Mouse (Mus musculus) G1E-ER4 (cell line): Measurements from ENCODE around the gene Mprip. TPM values are rescaled to one million over a fixed set of nuclear protein-coding genes. Genes with fewer than 3 reads are reported as not detected.

Experiments
- GATA1 ChIP-seq: IDR thresholded peaks from one replicate; pipeline ENCODE4 v1.8.0; 2012; ENCODE audit warnings: low read length, inconsistent platforms
- polyA plus RNA-seq: library from polyadenylated mRNA; stranded (reverse); fragments of >175 nt; gene quantifications from 2 replicates; pipeline ENCODE4 v1.2.3, GENCODE M21; 2012

The Mprip gene
- 48.1 and 53.1 TPM in 2 replicates for polyA plus RNA-seq

DNA sequence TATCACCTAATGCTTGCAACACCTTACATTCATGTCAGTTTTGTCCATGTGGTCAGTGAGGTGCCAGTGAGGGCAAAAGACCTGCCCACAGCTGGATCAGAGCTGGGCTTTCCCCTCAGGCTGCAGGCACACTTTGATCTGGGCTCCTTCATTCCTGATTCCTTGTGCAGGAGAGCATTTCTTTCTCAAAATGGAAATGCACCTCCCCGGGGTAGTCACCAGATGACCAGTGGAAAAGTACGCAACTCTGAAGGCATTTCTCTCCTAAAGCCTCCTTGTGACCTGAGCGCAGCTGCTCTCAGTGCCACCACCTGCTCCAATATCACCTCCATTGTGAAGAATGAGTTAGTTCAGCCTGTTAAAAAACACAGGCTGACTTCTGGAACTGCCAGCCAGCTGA is at the start of gene Mprip:
Gene Mprip (plus strand): TSS at position 301 of the 400 bp plus-strand sequence.
- no peak for TF ChIP-seq GATA1

DNA sequence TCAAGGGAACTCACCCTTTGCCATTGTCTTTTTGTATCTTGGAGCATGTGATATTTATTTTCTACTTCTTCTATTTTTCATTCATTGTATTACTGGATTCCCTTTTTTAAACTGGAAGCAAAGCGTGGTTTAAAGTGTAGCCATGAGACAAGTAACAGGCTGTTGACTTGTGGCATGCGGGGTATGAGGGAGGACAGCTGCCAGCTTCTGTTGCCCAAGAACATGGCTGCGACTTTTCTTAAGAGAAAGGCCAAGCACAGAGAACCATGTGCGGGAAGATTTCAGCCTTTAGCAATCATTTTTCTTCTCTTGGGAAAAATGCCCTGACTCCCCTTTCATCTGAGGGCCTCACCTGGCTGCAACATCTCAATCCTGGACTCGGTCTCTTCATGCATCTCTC is 49.5 kb upstream of the Mprip start:
- no peak for TF ChIP-seq GATA1

DNA sequence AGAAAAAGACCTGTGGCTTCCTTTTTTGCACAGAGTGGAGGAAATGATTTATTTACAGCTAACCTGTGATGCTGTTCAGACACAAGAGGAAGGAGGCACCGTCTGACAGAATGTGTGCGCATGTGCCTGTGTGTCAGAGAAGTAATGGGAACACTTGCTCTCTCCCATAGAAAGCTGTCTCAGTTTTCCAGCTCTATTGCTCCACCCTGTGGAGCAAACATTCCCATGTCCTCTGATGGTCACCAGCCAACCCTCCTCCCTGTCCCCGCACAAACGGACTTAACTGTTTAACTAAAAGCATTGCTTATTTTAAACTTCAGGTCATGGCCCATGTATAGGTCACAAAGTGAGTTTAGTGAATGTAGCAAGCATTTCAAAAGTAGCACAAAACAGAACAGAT is 47.0 kb upstream of the Mprip start:
- no peak for TF ChIP-seq GATA1

DNA sequence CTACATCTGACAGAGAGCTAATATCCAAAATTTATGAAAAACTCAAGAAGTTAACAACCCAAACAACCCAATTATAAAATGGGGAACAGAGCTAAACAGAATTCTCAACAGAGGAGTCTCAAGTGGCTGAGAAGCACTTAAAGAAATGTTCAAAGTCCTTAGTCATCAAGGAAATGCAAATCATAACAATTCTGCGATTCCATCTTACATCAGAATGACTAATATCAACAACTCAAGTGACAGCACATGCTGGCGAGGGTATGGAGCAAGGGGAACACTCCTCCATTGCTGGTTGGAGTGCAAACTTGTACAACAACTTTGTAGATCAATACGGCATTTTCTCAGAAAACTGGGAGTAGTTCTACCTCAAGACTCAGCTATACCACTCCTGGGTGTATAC is 38.9 kb upstream of the Mprip start:
- TF ChIP-seq GATA1: no peak

DNA sequence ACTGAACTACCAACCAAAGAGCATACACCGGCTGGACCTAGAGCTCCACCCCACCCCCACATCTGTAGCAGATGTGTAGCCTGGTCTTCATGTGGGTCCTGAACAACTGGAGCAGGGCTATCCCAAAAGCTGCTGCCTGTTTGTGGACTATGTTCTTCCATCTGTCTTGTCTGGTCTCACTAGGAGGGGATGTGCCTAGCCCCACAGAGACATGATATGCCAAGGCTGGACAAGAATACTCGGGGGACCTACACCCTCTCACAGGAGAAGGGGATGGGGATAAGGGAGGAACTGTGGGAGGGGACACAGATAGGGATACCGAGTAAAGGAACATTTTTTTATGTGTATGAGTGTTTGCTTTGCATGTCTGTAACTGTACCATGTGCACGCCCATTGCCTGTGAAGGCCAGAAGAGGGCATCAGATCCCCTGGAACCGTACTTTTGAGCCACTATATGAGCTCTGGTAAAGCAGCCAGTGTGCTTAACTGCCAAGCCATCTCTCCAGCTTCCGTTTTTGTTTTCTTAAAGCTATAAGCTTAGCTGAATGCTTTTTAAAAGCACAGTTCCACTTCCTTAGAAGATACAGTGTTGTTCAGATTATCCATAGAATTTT is 37.0 kb upstream of the Mprip start:
- TF ChIP-seq GATA1: no peak

DNA sequence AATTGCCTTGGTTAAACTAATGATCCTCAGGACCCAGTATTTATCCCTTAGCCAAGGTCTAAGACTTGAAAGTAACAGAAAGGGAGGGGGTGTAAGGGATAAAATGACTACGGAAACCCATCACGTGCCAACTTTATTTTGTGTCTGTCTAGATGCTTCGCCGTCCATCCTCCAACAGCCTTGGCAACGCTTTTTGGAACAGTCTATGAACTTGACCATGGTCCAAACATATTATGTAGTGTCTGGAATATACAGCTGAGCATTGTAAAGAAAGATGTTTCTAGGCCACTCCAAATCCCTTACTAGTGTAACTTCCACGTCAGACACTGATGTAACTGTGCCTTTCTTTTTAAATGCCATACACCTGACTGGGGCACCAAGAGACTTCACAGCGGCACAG is 34.9 kb upstream of the Mprip start:
- TF ChIP-seq GATA1: no peak

DNA sequence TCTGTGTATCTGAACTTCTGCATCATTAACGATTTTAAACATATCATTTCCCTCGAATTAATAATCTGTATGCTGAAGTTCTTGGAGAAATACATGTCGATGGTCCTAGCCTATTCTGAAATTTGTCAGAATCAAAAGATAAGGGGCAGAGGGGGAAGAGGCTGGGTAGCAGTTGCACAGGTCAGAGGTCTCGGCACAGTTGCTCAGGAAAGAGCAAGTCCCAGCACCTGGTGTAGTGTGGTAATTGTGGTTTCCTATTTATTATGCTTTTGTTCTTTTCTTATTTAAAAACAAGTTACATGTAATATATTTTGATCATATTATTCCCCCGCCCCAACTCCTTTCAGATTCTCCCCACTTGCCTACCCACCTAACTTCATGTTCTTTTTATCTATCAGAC is 32.9 kb upstream of the Mprip start:
- TF ChIP-seq GATA1: no peak

DNA sequence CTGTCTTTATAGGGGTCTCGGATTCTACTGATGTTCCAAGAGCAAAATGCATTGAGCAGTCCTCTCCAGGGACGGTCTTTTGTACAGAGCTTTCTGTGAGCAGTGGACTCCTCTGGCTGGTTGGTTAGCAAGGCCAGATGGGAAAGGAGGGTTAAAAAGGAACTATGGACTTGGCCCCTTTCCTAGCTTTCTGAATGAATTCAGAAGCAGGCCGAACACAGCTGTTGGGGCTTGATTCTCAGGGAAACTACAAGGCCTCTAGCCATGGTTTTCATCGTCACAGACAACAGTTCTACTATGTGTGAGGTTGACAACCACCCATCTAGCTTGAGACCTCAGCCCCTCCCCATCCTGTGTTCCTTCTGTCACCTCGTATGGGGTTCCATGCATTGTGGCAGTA is 31.2 kb upstream of the Mprip start:
- TF ChIP-seq GATA1: no peak

DNA sequence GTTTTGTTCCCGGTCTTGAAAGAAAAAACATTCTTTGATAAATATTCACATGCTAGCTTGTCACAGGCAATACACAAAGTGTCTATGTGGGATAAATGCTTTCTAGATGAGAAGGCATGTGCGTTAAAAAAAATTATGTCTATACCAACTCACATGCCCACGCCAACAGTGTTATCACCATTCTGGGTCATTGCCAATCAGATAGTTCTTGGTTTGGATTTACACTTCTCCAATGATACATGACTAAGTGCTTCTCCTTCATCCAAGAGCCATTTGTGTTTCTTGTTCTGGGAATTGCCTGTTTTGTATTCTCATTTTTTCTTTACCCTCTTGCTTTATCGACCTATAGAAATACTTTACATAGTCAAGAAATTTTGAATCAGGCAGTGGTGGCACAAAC is 29.1 kb upstream of the Mprip start:
- no peak for TF ChIP-seq GATA1

DNA sequence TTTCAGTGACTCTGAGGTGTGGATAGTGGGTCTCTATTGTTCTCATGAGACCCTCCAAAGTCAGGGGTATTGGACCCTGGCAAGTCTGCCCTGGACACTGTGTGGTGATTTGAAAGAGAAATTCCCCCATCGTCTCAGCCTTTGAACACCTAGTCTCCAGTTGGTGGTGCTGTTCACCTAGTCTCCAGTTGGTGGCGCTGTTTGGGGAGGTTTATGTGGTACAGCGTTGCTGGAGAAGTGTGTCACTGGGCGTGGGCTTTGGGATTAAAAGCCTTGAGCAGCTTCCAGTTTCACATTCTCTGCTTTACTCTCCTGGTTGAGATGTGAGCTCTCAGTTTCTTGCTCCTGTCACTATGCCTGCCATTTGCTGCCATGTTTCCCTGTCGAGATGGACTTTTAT is 28.1 kb upstream of the Mprip start:
- TF ChIP-seq GATA1: no peak

DNA sequence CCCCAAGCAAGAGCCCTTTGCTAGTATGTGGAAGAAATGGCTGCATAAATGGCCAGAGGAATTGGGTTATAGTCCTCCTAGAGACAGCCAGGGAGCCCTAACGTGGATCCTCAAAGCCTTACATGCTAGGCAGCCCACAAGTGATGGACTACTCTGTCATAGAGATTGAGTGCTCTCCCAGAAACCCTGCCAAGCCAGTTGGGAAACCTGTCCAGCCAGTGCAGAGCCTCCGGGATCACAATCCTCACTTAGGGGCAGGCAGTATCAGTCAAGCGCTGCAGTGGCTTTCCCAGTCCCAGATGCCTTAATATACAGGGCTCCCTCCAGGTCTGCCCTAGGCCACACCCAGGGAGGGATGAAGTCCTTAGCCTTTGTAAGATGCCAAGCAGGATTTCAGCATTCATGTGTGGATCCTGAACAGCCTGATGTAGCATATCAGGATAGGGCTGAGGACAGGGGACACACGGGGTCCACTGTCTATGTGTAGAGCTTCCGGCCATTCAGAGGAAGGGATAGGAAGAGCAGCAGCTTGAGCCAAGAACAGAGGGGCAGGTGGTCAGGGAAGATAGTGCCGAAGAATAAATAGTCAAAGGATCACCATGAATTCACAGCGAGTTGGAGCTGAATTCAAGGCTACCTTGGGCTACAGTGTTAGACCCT is 27.0 kb upstream of the Mprip start:
- TF ChIP-seq GATA1: no peak

DNA sequence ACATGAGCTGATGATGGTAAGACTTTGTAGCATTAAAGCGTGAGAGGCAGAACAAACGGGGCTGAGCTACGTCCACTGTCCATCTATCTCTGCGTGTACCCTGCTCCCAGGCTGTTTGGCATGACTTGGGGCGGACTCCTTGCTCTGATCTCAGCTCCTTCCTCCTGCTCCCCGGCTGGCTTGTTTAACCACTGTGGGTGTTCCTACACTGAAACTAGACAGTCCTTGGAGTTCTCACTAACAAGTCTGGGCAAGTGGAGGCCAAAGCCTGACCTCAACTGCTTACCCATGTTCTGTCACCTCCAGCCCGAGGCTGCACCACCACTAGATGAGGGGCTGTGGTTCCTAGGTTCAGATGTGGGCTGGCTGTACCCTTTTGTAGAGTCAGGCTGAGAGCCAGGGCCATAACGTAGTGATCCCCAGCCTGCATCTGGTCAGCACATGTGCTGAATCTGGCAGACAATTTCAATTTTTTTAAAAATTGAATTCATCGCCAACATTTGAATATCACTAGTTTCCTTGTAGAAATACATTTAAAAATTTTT is 25.8 kb upstream of the Mprip start:
- TF ChIP-seq GATA1: no peak

DNA sequence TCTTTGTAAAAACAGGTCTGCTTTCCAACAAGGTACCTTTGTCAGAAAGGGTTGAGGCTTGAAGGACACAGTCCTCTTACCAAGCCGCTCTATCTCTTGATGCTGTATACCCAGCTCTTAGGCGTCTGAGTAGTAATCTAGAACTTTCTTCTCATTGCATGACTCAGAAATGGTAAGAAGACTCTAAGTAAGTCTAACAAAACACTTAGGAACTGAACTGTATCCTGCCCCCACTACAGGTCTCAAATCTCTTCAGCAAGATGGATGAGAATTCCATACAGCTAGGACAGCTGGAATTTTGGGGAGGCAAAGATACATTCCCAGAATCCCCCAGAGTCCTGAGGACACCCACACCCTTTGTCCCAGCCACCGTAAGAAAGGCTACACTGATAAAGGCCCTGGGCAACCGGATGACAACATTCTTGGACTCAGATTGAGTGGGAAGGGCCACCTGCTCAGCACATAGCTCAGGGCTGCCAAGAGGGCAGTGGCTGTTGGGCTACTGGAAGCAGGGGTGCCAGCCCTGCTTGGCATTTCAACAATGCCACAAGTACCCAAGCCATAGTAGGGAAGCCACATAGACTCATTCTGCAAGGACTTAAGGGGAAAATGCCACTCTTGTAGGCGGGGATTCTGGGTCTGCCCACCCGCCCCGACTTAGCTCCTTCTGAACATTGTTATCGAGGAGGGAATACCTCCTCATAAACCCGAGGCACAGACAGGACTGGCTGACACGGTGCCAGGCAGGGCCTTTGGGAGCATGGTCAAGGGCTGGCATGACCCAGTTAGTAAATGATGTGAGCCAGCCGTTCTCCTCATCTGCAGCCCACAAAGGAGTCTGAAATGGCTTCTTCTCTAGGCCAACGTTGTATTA is 25.0 kb upstream of the Mprip start:
- no peak for TF ChIP-seq GATA1

DNA sequence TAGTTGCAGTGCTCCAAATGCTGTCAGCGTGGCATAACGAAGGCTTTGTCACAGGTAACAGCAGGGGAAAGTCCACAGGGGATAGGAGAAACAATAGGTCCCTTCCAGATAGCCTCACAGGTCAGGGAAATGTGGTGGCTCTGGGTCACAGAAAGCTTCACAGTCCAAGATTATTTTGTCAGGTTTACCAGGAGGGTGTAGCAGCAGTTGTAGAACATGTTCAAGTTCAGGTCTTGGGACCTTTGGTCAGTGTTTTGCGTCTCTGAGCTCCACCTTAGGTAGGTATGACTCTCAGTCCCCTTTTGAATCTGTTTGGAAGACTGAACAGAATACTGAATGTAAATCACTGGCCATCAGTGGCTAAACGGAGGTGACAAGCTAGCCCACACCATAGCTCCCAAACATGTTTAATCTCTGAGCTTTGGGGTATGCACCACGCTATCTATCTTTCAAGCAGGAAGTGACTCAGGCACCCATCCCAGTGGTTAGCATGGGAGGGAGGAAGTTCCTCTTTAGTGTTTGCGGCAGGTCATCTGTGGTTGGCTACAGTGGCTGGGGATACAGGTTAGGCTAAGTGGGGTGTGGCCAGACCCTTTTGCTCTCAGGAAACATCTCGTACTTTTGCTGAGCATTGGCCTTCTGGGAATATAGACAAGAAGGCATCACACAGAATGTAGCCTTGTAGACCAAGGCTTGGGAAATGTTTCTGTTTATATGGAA is 24.2 kb upstream of the Mprip start:
- peak; percentile 34 for TF ChIP-seq GATA1

DNA sequence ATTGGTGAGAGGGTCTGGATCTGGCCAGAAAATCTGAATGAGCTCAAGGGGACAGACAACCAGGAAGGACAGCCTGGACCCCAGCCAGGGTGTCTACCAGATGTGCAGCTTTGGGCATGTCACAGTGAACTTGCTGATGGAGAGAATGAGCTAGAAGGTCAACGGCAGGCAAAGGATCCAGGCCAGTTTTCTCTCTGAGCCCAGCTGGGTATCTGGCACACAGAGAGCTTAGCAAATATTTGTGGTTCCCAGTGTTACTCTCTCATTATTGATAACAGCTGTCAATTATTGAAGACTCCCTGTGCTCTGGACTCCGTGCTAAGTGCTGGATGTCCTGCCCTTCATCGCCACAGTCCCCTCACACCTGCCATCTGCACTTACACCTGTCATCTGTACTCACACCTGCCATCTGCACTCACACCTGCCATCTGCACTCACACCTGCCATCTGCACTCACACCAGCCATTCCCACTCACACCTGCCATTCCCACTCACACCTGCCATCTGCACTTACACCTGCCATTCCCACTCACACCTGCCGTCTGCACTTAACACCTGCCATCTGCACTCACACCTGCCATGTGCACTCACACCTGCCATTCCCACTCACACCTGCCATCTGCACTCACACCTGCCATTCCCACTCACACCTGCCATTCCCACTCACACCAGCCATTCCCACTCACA is 21.0 kb upstream of the Mprip start:
- TF ChIP-seq GATA1: no peak
